Mouse (Mus musculus): ENCODE data around the gene Nup43.

DNA sequence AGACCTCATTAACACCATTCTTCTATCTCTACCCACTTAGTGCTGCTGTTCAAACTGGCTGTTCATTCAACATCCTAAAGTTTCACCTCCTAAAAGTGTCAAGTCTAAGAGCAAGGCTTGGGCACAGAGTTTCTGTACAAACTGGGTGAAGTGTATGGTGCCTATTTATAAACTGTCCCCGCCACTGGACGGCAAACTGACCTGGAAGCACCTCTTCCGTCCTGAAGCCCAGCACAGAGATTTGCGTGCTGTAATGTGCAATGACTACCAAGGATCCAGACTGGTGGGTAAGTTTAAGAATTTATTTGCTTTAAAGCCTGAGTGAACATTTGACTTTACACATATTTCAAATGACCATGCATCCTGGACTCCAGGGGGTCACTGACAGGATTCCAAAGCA, 38.2 kb upstream of the Nup43 start:
- no peak for TF ChIP-seq POLR2A (IDR thresholded peaks at IDR 0.05; ENCODE audit: borderline replicate concordance, low read depth, low read length)
- no peak for TF ChIP-seq CTCF (IDR thresholded peaks at IDR 0.05; ENCODE audit: low read depth, low read length)
